Mouse (Mus musculus): Measurements from ENCODE around the gene Isy1.
"Not testable (repeated sequence)": the region's sequence is repeated elsewhere in the genome, so short reads cannot be mapped to it uniquely, and the experiment has no call there.

The Isy1 gene

DNA sequence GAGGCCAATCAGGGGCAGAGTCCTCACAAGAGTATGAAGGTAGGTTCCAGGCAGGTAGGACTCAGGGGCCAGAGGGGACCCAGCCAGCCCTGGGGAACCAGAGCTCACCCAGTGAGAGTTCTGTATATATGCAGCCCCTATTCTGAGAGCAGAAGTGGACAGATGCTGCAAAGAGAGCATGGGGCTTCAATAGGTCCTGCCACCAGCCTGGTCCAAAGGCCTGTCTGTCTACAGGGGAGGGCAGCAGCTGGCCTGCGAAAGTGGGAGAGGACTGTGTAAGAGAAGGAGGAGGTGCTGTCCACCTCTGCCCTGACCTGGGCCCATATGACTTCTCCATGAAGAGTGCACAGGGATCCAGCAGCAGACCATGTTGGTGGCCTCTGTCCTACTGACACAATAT lies 61.9 kb downstream of the Isy1 start:
- no peak for DNase-seq

DNA sequence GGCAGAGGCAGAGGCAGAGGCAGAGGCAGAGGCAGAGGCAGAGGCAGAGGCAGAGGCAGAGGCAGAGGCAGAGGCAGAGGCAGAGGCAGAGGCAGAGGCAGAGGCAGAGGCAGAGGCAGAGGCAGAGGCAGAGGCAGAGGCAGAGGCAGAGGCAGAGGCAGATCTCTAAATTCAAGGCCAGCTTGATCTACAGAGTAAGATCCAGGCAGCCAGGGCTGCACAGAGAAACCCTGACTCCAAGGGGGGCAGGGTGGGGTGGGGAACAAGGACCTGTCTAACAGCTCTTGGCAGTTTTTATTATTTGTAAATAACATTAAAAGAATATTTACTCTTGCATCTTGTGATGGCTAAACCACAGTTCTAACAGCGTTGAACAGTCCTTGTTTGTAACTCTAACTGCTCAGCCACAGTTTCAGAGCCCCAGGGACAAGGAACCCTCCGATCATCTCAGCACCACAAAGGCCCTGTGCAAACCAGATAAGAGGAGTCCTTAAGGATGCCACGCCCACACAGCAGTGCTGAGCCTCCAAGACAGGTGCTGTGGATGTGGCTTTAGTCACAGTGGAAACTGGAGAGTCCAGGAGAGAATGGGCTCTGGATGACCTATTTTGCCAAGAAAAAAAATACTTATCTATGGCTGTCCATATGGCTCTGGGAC lies 62.9 kb downstream of the Isy1 start:
- no peak for DNase-seq

DNA sequence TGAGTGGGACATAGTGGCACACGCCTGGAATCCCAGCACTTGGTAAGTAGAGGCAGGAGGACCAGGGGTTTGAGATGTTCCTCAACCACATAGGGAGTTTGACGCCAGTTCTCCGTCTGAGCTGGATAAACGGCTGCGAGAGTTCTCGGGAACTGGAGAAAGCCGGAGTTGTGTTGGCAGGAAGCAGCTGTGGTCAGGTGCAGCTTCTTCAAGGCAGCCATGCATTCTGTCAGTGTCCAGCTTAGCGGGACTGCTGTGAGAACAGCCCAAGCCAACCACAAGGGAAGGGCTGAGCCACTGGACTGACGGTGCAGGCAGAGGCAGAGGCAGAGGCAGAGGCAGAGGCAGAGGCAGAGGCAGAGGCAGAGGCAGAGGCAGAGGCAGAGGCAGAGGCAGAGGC lies 63.7 kb downstream of the Isy1 start:
- no peak for DNase-seq

DNA sequence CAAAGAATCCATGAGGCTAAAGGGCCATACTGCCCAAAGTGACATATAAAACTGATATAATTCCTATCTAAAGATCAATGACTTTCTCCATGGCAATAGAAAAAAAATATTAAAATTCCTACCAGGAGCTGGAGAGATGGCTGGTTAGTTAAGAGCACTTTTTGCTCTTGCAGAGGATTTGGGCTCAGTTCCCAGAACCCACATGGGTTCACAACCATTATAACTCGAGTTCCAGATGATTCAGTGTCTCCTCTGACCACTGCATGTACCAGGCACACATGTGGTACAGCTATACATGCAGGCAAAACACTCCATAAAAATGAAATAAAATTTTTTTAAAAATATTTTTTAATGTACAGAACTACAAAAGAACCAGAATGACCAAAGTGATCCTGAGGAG lies 64.1 kb downstream of the Isy1 start:
- DNase-seq = no peak

DNA sequence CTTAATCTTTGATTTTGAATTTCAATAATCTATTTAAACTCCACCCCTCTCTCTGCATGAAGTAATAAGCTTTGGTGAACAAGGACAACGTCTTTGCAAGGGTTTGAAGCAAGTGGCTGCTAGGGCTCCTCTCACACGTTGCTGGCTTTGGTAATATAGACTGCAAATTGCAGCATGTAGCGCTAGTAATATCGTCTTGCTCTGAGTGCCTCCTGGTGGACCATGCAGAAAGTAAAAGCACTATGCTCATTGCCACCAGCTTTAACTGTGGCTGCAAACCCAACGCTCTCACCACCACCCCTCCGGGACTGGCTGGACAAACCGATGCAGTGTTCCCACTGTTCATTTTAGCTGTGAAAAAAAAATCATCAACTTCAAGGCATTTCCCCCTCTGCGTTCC lies 68.0 kb downstream of the Isy1 start:
- DNase-seq = no peak

DNA sequence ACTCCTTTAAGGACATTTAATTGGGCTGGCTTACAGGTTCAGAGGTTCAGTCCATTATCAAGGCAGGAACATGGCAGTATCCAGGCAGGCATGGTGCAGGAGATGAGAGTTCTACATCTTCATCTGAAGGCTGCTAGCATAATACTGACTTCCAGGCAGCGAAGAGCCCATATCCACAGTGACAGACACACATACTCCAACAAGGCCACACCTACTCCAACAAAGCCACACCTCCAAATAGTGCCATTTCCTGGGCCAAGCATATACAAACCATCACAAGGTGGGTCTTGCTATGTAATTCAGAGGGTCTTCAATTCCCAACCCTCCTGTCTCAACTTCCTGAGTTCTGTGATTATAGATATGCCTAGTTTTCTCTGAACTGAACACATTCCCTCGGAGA lies 74.3 kb downstream of the Isy1 start:
- DNase-seq = not testable (repeated sequence)
